Comparison of ENCODE assay signal across 14 mouse cellular contexts in genomic region chr1:54070121-54070520, GRCm38 (mm10).
"Had no signal": no experiment of that assay in that cellular context is flagged by ENCODE, and none has a peak within 500 bp of the region (broad histone marks: within the 10 kb centered on the region; RNA-seq: fewer than 3 reads in every experiment).

No protein-coding gene starts in this region.

- H3K4me1 ChIP-seq: limb, embryonic 15.5 days; liver, embryonic 12.5 days; lung, embryonic 15.5 days; midbrain, embryonic 10.5 days; neural tube, embryonic 15.5 days had no signal

- ATAC-seq: liver, embryonic 12.5 days had no signal

- H3K9ac ChIP-seq: limb, embryonic 15.5 days; liver, embryonic 12.5 days; lung, embryonic 15.5 days; neural tube, embryonic 15.5 days had no signal

- H3K4me2 ChIP-seq: limb, embryonic 15.5 days; liver, embryonic 12.5 days; lung, embryonic 15.5 days; neural tube, embryonic 15.5 days had no signal

- H3K27ac ChIP-seq: limb, embryonic 15.5 days; liver, embryonic 12.5 days; lung, embryonic 15.5 days; midbrain, embryonic 10.5 days; neural tube, embryonic 15.5 days; stomach, postnatal 0 days had no signal

- H3K4me3 ChIP-seq: limb, embryonic 15.5 days; liver, embryonic 12.5 days; lung, embryonic 15.5 days; midbrain, embryonic 10.5 days; myocyte; neural tube, embryonic 15.5 days had no signal

- DNase-seq: kidney, postnatal 10 days; left cerebral cortex, postnatal 4 days; lung, postnatal 36 days; midbrain, embryonic 14.5 days; right cerebral cortex, adult 18-20 months; right cerebral cortex, postnatal 25 days; thymus, postnatal 4 days had no signal

- H3K36me3 ChIP-seq: limb, embryonic 15.5 days; liver, embryonic 12.5 days; lung, embryonic 15.5 days; midbrain, embryonic 10.5 days; neural tube, embryonic 15.5 days had no signal

- H3K27me3 ChIP-seq: limb, embryonic 15.5 days; liver, embryonic 12.5 days; lung, embryonic 15.5 days; neural tube, embryonic 15.5 days had no signal

- H3K9me3 ChIP-seq: limb, embryonic 15.5 days; liver, embryonic 12.5 days; lung, embryonic 15.5 days; midbrain, embryonic 10.5 days; neural tube, embryonic 15.5 days had no signal
